In the genomic region with DNA sequence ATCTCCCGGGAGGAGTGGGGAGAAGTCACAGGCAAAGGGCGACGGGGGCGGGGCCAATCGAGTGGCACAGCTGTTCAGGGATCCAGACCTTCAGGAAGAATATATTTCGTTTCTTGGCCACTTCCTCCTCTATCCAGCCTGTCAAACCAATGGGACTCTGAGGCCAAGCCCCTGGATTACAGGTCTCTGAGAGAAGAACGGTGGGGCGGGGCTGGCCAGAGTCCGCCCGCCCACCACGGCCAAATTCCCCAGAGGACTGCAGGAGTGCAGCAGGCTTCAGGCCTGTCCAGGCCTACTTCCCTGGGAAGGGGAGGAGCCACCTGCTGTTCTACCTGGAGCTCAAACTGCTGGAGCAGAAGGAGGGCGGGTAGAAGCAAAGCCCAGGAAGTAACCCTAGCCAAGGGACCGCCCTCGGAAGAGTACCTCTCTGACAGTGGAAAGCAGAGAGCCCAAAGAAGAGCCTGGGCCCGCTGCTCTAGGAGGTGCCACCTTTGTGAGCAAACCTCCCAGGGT, we compare ENCODE assay signal across 8 mouse cellular contexts. TPM values are rescaled to one million over a fixed set of nuclear protein-coding genes. Genes with fewer than 3 reads are reported as not detected.
DNase-seq lines count a peak whose midpoint lies in the region; ATAC-seq and TF ChIP-seq lines count a peak whose summit lies in the region.

A gene (minus strand): TSS at position 204 of the 513 bp plus-strand sequence.

- no peak within 1 kb of the TSS for H3K27ac ChIP-seq in ES-E14 (ENCODE audit: insufficient read depth, low read depth, low read length, poor library complexity, severe bottlenecking)
- H3K27ac ChIP-seq in forebrain, embryonic 15.5 days (replicated peaks), result peak within 1 kb of the TSS; percentile 98; the same call in 1 of the 2 replicates
- peak within 1 kb of the TSS; percentile 68 for H3K27ac ChIP-seq in kidney, postnatal 0 days
- peak within 1 kb of the TSS; percentile 86 for H3K27ac ChIP-seq in stomach, postnatal 0 days (replicated peaks)

- peak; percentile 17; the same call in 1 of the 2 replicates for TF ChIP-seq CTCF in kidney, postnatal 0 days (IDR thresholded peaks at IDR 0.05; ENCODE audit: low read depth)
- TF ChIP-seq CTCF in stomach, postnatal 0 days (IDR thresholded peaks at IDR 0.05; ENCODE audit: low read depth), result peak; percentile 31

- no peak for TF ChIP-seq EP300 in stomach, postnatal 0 days (optimal IDR thresholded peaks at IDR 0.05)

- 32% methylated on average over 15 of the region's 15 CpGs for WGBS in forebrain, embryonic 15.5 days
- WGBS in kidney, postnatal 0 days, result 22% methylated on average over 15 of the region's 15 CpGs
- WGBS in stomach, postnatal 0 days, result 23% methylated on average over 15 of the region's 15 CpGs

- ATAC-seq in forebrain, embryonic 15.5 days (replicated peaks), result no peak
- peak; percentile 77 for ATAC-seq in kidney, postnatal 0 days (replicated peaks; ENCODE audit: low FRiP score, low read depth)
- ATAC-seq in stomach, postnatal 0 days (ENCODE audit: low FRiP score, low TSS enrichment), result peak; percentile 88

- H3K4me2 ChIP-seq in forebrain, embryonic 15.5 days (replicated peaks), result peak within 1 kb of the TSS; percentile 73
- peak within 1 kb of the TSS; percentile 28 for H3K4me2 ChIP-seq in kidney, postnatal 0 days (ENCODE audit: low read length)
- peak within 1 kb of the TSS; percentile 38 for H3K4me2 ChIP-seq in stomach, postnatal 0 days (replicated peaks; ENCODE audit: low read depth)

- H3K9ac ChIP-seq in ES-E14 (ENCODE audit: insufficient read depth, low read depth, low read length, poor library complexity, severe bottlenecking), result peak within 1 kb of the TSS; percentile 48
- H3K9ac ChIP-seq in forebrain, embryonic 15.5 days (replicated peaks), result 0 out of 2 replicates have a peak within 1 kb of the TSS, but pooled peaks have one; percentile 90
- H3K9ac ChIP-seq in kidney, postnatal 0 days (ENCODE audit: low read depth, low read length), result peak within 1 kb of the TSS; percentile 38; the same call in 1 of the 2 replicates
- peak within 1 kb of the TSS; percentile 41 for H3K9ac ChIP-seq in stomach, postnatal 0 days (ENCODE audit: low read length)

- peak; percentile 58 for DNase-seq in cerebellum, adult 11-12 months
- no peak for DNase-seq in cerebellum, adult 11 months
- peak; percentile 84 for DNase-seq in ES-E14 (ENCODE audit: low read depth, low spot score)
- DNase-seq in kidney, postnatal 0 days (ENCODE audit: low spot score), result peak; percentile 86
- DNase-seq in lung, postnatal 25 days (ENCODE audit: low spot score), result peak; percentile 90
- DNase-seq in stomach, postnatal 0 days (ENCODE audit: low spot score), result peak; percentile 94
- DNase-seq in layer of hippocampus, adult 18-20 months (ENCODE audit: low spot score in 2 of 2), result no peak

- peak within 1 kb of the TSS in 1 of 2 experiments; percentile 16; a peak in 2 of 4 replicates for H3K4me3 ChIP-seq in ES-E14 (ENCODE audit: insufficient read depth in 1 of 2, low read depth in 1 of 2, low read length in 2 of 2, poor library complexity in 1 of 2, severe bottlenecking in 1 of 2)
- no peak within 1 kb of the TSS for H3K4me3 ChIP-seq in forebrain, embryonic 15.5 days
- peak within 1 kb of the TSS; percentile 15; the same call in 1 of the 2 replicates for H3K4me3 ChIP-seq in kidney, postnatal 0 days (replicated peaks; ENCODE audit: low read depth, low read length)
- H3K4me3 ChIP-seq in stomach, postnatal 0 days (ENCODE audit: low read depth, low read length), result no peak within 1 kb of the TSS; the same call in 1 of the 2 replicates

- peaks cover 0 to 16% of the 10 kb centered on the region in 2 experiments; a peak in 2 of 4 replicates for H3K4me1 ChIP-seq in ES-E14 (ENCODE audit: control insufficient read depth in 2 of 2, insufficient read depth in 2 of 2, low read length in 2 of 2, poor library complexity in 1 of 2)
- H3K4me1 ChIP-seq in forebrain, embryonic 15.5 days, result peaks cover 27% of the 10 kb centered on the region
- H3K4me1 ChIP-seq in kidney, postnatal 0 days (replicated peaks; ENCODE audit: insufficient read depth, low read length), result 0 out of 2 replicates have a peak, but pooled peaks cover 8% of the 10 kb centered on the region
- peaks cover 3% of the 10 kb centered on the region; the same call in 1 of the 2 replicates for H3K4me1 ChIP-seq in stomach, postnatal 0 days (replicated peaks; ENCODE audit: control insufficient read depth, insufficient read depth)

- H3K36me3 ChIP-seq in ES-E14 (ENCODE audit: control insufficient read depth, insufficient read depth, low read length, poor library complexity, severe bottlenecking), result peaks cover 4% of the 10 kb centered on the region; the same call in 1 of the 2 replicates
- peaks cover 10% of the 10 kb centered on the region; the same call in 1 of the 2 replicates for H3K36me3 ChIP-seq in forebrain, embryonic 15.5 days
- H3K36me3 ChIP-seq in kidney, postnatal 0 days (ENCODE audit: insufficient read depth, low read length), result peaks cover 8% of the 10 kb centered on the region; the same call in 1 of the 2 replicates
- peaks cover 9% of the 10 kb centered on the region for H3K36me3 ChIP-seq in stomach, postnatal 0 days (ENCODE audit: control insufficient read depth, insufficient read depth, low read length)

- H3K9me3 ChIP-seq in ES-E14 (ENCODE audit: control insufficient read depth, insufficient read depth, low read depth, low read length), result no peaks in the 10 kb centered on the region
- H3K9me3 ChIP-seq in forebrain, embryonic 15.5 days, result no peaks in the 10 kb centered on the region
- no peaks in the 10 kb centered on the region for H3K9me3 ChIP-seq in kidney, postnatal 0 days (replicated peaks; ENCODE audit: low read length)
- H3K9me3 ChIP-seq in stomach, postnatal 0 days (ENCODE audit: control insufficient read depth, low read length), result no peaks in the 10 kb centered on the region

- in situ Hi-C loops in ES-E14 (cut with MboI; ENCODE audit: low sequenced_read_pairs in 2 of 2, unreplicated experiment in 2 of 2), result no loop called here

- H3K27me3 ChIP-seq in forebrain, embryonic 15.5 days, result no peaks in the 10 kb centered on the region
- H3K27me3 ChIP-seq in kidney, postnatal 0 days (ENCODE audit: insufficient read depth, low read length), result no peaks in the 10 kb centered on the region
- H3K27me3 ChIP-seq in stomach, postnatal 0 days (ENCODE audit: control insufficient read depth, insufficient read depth, low read length), result no peaks in the 10 kb centered on the region

TF ChIP-seq in ES-E14, 5 proteins besides CTCF, POLR2A, EP300 and RAD21:
- TF ChIP-seq ZNF384 (IDR thresholded peaks at IDR 0.05; ENCODE audit: low read depth, low read length), result no peak
- no peak for TF ChIP-seq ZC3H11A (IDR thresholded peaks at IDR 0.05; ENCODE audit: borderline replicate concordance, low read depth, low read length)
- TF ChIP-seq CHD2 (IDR thresholded peaks at IDR 0.05; ENCODE audit: low read depth, low read length), result no peak
- no peak for TF ChIP-seq MAFK (IDR thresholded peaks at IDR 0.05; ENCODE audit: insufficient read depth, low read depth, low read length)
- no peak for TF ChIP-seq HCFC1 (IDR thresholded peaks at IDR 0.05; ENCODE audit: borderline replicate concordance, insufficient read depth, low read length)

RNA-seq across cellular contexts. Expression of the gene that starts here (rescaled TPM):
- 15.1 and 16.5 TPM in 2 replicates for total RNA-seq in ES-E14 (2012; rRNA removed)
- polyA plus RNA-seq in forebrain, embryonic 15.5 days (2015; fragmentation: Nextera tagmentation; extraction: Ambion mirVana), result 3.2 and 4.4 TPM in 2 replicates
- 13.0 and 13.6 TPM in 2 replicates for polyA plus RNA-seq in kidney, postnatal 0 days (2015; fragmentation: Nextera tagmentation; extraction: Ambion mirVana)
- polyA plus RNA-seq in stomach, postnatal 0 days (2015; fragmentation: Nextera tagmentation; extraction: Ambion mirVana), result 13.1 and 15.8 TPM in 2 replicates
- 1 to 10 TPM; 4.1 to 4.6 TPM for total RNA-seq in layer of hippocampus, adult 18-20 months (2021)

Comparison
In these comparisons a context has a peak if more than half of its experiments do, and no peak if none do; other contexts are left out.
1. DNase-seq: peak in cerebellum, adult 11-12 months (single experiment), ES-E14 (single experiment), kidney, postnatal 0 days (single experiment), lung, postnatal 25 days (single experiment) and stomach, postnatal 0 days (single experiment); none in cerebellum, adult 11 months (single experiment) and layer of hippocampus, adult 18-20 months (0 of 2).
2. H3K9ac ChIP-seq: peak in every context shown above with its lines; median percentile 90 in forebrain, embryonic 15.5 days; 48 in ES-E14; 41 in stomach, postnatal 0 days; 38 in kidney, postnatal 0 days.
3. Peak in every context shown above with its lines, with median percentiles within 50 percentile points of each other: H3K4me2 ChIP-seq.